ENCODE assay signal across 16 mouse cellular contexts in the genomic region with DNA sequence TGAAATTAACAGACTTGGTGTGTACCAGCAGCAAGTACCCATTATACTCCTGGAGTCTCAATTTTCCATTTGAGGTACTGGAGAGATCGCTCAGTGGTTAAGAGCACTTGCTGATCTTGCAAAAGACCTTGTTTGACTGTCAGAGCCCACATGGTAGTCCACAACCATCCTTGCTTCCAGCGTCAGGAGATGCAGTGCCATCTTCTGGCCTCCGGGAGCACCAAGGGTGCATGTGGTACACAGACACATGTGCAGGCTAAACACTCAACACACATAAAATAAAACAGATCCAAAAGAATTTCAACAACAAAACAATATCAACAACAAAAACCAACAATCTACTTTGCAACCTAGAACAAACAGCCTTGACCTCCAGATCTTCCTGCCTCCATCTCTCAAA. TPM values are rescaled to one million over a fixed set of nuclear protein-coding genes. Genes with fewer than 3 reads are reported as not detected.
DNase-seq lines count a peak whose midpoint lies in the region; ATAC-seq and TF ChIP-seq lines count a peak whose summit lies in the region.
"Had no signal": no experiment of that assay in that cellular context is flagged by ENCODE, and none has a peak within 500 bp of the region (broad histone marks: within the 10 kb centered on the region; RNA-seq: fewer than 3 reads in every experiment).

No protein-coding gene starts in this region.

- no peak for ATAC-seq in activated CD4-positive, CD25-positive, alpha-beta regulatory T cell, adult 4 months
- ATAC-seq in megakaryocyte, adult 5-6 weeks (ENCODE audit: poor library complexity, severe bottlenecking) = no peak
- ATAC-seq: midbrain, embryonic 15.5 days had no signal

- peak; percentile 52 for TF ChIP-seq CTCF in layer of hippocampus, adult 2 months (conservative IDR thresholded peaks at IDR 0.05)

- no peak overlapping the region for H3K27ac ChIP-seq in layer of hippocampus, adult 2 months
- H3K27ac ChIP-seq: embryonic facial prominence, embryonic 10.5 days; midbrain, embryonic 15.5 days; neural tube, embryonic 13.5 days had no signal

- DNase-seq in cerebellum, adult 9-10 months = peak; percentile 10
- no peak for DNase-seq in cerebellum, adult 18-20 months
- no peak for DNase-seq in layer of hippocampus, adult 2 months (ENCODE audit: low spot score in 2 of 2)
- no peak for DNase-seq in layer of hippocampus, postnatal 14 days (ENCODE audit: low spot score in 2 of 2)
- peak; percentile 53 for DNase-seq in thymus, postnatal 4 days
- DNase-seq in thymus, postnatal 36 days = no peak
- DNase-seq: adrenal gland, postnatal 25 days; B cell, adult 2 months; kidney, adult 18-20 months; retina, postnatal 1 day; thymus, adult 2 months had no signal

- no peak overlapping the region for H3K4me3 ChIP-seq in layer of hippocampus, adult 2 months
- H3K4me3 ChIP-seq: embryonic facial prominence, embryonic 10.5 days; midbrain, embryonic 15.5 days; neural tube, embryonic 13.5 days had no signal

RNA-seq across cellular contexts. Expression of a gene that starts 14.6 kb away (rescaled TPM):
- 10 to 100 TPM; 41.0 to 44.0 TPM for total RNA-seq in layer of hippocampus, adult 2 months (2021)
- 10 to 100 TPM; 43.4 to 44.2 TPM for total RNA-seq in layer of hippocampus, postnatal 14 days (2021)
- polyA plus RNA-seq in activated CD4-positive, CD25-positive, alpha-beta regulatory T cell, adult 4 months (2017; shearing (Covaris generic)) = 1 to 10 TPM; 2.7 to 3.8 TPM
- 1.4 and 2.5 TPM in 2 replicates for total RNA-seq in megakaryocyte, adult 5-6 weeks (2015)
- 0.29 and 1.6 TPM in 2 replicates for total RNA-seq in megakaryocyte, adult 5-6 weeks (2017)

RNA-seq across cellular contexts. Expression of a gene that starts 21.7 kb away (rescaled TPM):
- total RNA-seq in layer of hippocampus, adult 2 months (2021) = not detected
- under 1 TPM in 1 of 2 experiments, not detected in 1; 0.44 TPM for total RNA-seq in layer of hippocampus, postnatal 14 days (2021)
- 1 to 10 TPM in 1 of 2 experiments, under 1 TPM in 1; 0.74 to 1.4 TPM for polyA plus RNA-seq in activated CD4-positive, CD25-positive, alpha-beta regulatory T cell, adult 4 months (2017; shearing (Covaris generic))
- 0.98 and 1.1 TPM in 2 replicates for total RNA-seq in megakaryocyte, adult 5-6 weeks (2015)
- total RNA-seq in megakaryocyte, adult 5-6 weeks (2017) = 1.5 and 3.5 TPM in 2 replicates
- total RNA-seq: adrenal gland, postnatal 25 days had no signal
- polyA plus RNA-seq: neural tube, embryonic 13.5 days had no signal

Comparison
In these comparisons a context has a peak if more than half of its experiments do, and no peak if none do; other contexts are left out.
1. DNase-seq: peak in cerebellum, adult 9-10 months (single experiment) and thymus, postnatal 4 days (single experiment); none in cerebellum, adult 18-20 months (0 of 2), layer of hippocampus, adult 2 months (0 of 2), layer of hippocampus, postnatal 14 days (0 of 2) and thymus, postnatal 36 days (0 of 2).
2. RNA of a gene that starts 14.6 kb away (total RNA-seq): 43.4 to 44.2 TPM in layer of hippocampus, postnatal 14 days and 41.0 to 44.0 TPM in layer of hippocampus, adult 2 months; 0.29 to 2.5 TPM in megakaryocyte, adult 5-6 weeks; every median in the first group is over 10 times any median in the second.